Mouse (Mus musculus): ENCODE results near the gene Ush1g.

- TF ChIP-seq CTCF (IDR thresholded peaks at IDR 0.05; ENCODE audit: low read depth, low read length) (no peak), POLR2AphosphoS5 (IDR thresholded peaks at IDR 0.05; ENCODE audit: insufficient replicate concordance, low read depth, low read length) (no peak)
Measured at GRCm38 (mm10) chr11:115367395-115367944, 45.6 kb upstream of the Ush1g start, which contains the start of gene Hid1.
